Mouse (Mus musculus) embryonic facial prominence, embryonic 11.5 days (tissue): ENCODE measurements around the gene Palld. TPM values are rescaled to one million over a fixed set of nuclear protein-coding genes. Genes with fewer than 3 reads are reported as not detected.

Source experiments
- ATAC-seq: fragments of 200-750 bp; cut with Nextera tagmentation; replicated peaks from 2 replicates; pipeline ENCODE4 v1.8.0; 2017; ENCODE audit warnings: low read depth; ENCODE audit not compliant: insufficient number of reproducible peaks, low FRiP score, low TSS enrichment
- DNase-seq: peaks from one replicate; pipeline ENCODE4 v3.0.0-alpha.2; 2015; ENCODE audit warnings: low spot score
- H3K27ac ChIP-seq: fragments of 300-500 bp; sonication (generic); replicated peaks from 2 replicates; pipeline ENCODE4 v1.5.1; 2014; ENCODE audit warnings: mild to moderate bottlenecking, low read depth, low read length, control low read depth
- H3K27me3 ChIP-seq: fragments of 300-500 bp; sonication (generic); 2 replicates; pipeline ENCODE4 v1.6.1; 2014; ENCODE audit warnings: mild to moderate bottlenecking, low read length, moderate library complexity, mixed read lengths; ENCODE audit not compliant: control insufficient read depth, insufficient read depth
- H3K36me3 ChIP-seq: fragments of 300-500 bp; sonication (generic); replicated peaks from 2 replicates; pipeline ENCODE4 v1.6.1; 2014; ENCODE audit warnings: low read depth, mild to moderate bottlenecking, low read length, moderate library complexity, mixed read lengths; ENCODE audit not compliant: control insufficient read depth, insufficient read depth
- H3K4me1 ChIP-seq: fragments of 300-500 bp; sonication (generic); 2 replicates; pipeline ENCODE4 v1.6.1; 2014; ENCODE audit warnings: low read length, mixed read lengths; ENCODE audit not compliant: control insufficient read depth, insufficient read depth
- H3K4me2 ChIP-seq: fragments of 300-500 bp; sonication (generic); 2 replicates; pipeline ENCODE4 v1.6.1; 2014; ENCODE audit warnings: low read depth, mild to moderate bottlenecking, control low read depth, low read length, moderate library complexity
- H3K4me3 ChIP-seq: fragments of 300-500 bp; sonication (generic); 2 replicates; pipeline ENCODE4 v1.5.1; 2014; ENCODE audit warnings: low read depth, low read length, control low read depth
- H3K9ac ChIP-seq: fragments of 300-500 bp; sonication (generic); replicated peaks from 2 replicates; pipeline ENCODE4 v1.6.1; 2014; ENCODE audit warnings: mild to moderate bottlenecking, control low read depth, low read length
- H3K9me3 ChIP-seq: fragments of 300-500 bp; sonication (generic); replicated peaks from 2 replicates; pipeline ENCODE4 v1.6.1; 2016; ENCODE audit warnings: mild to moderate bottlenecking, low read length, inconsistent platforms, mixed read lengths; ENCODE audit not compliant: control insufficient read depth
- WGBS: fragments of 180-500 bp; shearing (Covaris S2); extraction: QIAGEN DNeasy Blood & Tissue Kit; methylation state at CpG from one replicate; pipeline ENCODE4 v1.1.7; 2014; 5-methylcytosine and 5-hydroxymethylcytosine counted together
- polyA plus RNA-seq: library from polyadenylated mRNA; unstranded; fragments of >200 nt; fragmentation: Nextera tagmentation; extraction: Ambion mirVana; gene quantifications from 2 replicates; pipeline ENCODE4 v1.2.1, GENCODE M21; 2014

Palld gene
- polyA plus RNA-seq, 1 experiment from 2014 or later: 52.4 TPM

DNA sequence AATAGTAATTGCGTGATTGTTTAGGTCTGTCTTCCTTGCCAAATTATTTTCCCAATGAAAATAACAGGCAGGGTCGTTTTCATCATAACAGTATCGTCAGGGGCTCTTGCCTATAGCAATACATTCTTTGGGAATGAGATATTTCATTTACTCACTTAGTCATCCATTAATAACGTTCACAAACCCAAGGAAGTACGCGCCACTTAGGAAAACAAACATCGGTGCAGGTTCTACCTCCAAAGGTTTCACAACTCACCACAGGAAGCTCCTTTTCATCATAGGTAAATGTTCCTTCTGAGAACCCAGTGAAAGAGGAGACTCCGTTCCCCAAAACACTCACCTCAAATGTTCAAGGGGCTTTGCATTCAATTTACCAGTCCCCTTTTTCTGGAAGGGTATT, 423.7 kb downstream of the Palld start:
- Histone ChIP-seq H3K4me3 (no peak overlapping the region), H3K27ac (no peak overlapping the region), H3K9me3 (no peaks in the 10 kb centered on the region), H3K36me3 (no peaks in the 10 kb centered on the region), H3K9ac (no peak overlapping the region), H3K4me2 (no peak overlapping the region), H3K27me3 (no peaks in the 10 kb centered on the region), H3K4me1 (no peaks in the 10 kb centered on the region)
- DNase-seq: no peak
- ATAC-seq: no peak
- 78% methylated on average over 8 of the region's 8 CpGs for WGBS

DNA sequence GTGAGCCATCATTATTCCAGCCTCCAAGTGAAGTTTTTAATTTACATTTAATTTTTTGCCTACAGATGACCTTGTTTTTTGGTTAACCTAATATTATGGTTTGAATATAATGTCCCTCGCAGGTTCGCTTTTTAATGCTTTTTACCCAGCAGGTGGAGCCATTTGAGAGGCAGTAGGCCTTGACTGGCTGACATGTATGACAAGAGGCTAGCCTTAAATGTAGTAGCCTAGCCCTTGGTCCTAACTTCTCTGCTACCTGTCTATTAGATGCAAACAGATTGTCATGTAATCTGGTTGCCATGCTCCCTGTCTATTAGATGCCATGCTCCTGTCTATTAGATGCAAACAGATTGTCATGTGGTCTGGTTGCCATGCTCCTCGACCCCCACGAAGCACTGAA, 424.3 kb downstream of the Palld start:
- Histone ChIP-seq H3K27me3 (no peaks in the 10 kb centered on the region), H3K4me1 (no peaks in the 10 kb centered on the region), H3K9ac (no peak overlapping the region), H3K9me3 (no peaks in the 10 kb centered on the region), H3K4me3 (no peak overlapping the region), H3K36me3 (no peaks in the 10 kb centered on the region), H3K4me2 (no peak overlapping the region), H3K27ac (no peak overlapping the region)
- DNase-seq (no peak), ATAC-seq (no peak)
- 93% methylated on average over 4 of the region's 4 CpGs for WGBS

DNA sequence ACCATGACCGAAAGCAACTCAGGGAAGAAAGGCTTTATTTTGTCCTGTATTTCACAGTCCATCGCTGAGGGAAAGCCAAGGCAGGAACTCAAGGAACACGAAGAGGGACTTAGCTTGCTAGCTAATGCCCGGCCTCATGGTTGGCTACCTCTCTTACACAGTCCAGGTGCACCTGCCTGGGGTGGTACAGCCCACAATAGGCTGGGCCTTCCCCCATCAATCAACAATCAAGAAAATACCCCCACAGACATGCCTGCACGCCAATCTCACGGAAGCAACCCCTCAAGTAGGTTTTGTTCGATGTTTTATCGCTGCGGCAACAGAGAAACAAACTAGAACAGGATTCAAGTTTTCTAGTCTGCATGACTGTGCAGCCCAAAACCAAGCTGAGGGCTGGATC, 426.3 kb downstream of the Palld start:
- H3K27me3 ChIP-seq: no peaks in the 10 kb centered on the region
- ATAC-seq (no peak), DNase-seq (no peak)
- no peaks in the 10 kb centered on the region for H3K36me3 ChIP-seq
- H3K4me3 ChIP-seq: no peak overlapping the region
- no peak overlapping the region for H3K9ac ChIP-seq
- H3K9me3 ChIP-seq: no peaks in the 10 kb centered on the region
- H3K27ac ChIP-seq: no peak overlapping the region
- H3K4me2 ChIP-seq: no peak overlapping the region
- 87% methylated on average over 9 of the region's 9 CpGs for WGBS
- H3K4me1 ChIP-seq: no peaks in the 10 kb centered on the region

DNA sequence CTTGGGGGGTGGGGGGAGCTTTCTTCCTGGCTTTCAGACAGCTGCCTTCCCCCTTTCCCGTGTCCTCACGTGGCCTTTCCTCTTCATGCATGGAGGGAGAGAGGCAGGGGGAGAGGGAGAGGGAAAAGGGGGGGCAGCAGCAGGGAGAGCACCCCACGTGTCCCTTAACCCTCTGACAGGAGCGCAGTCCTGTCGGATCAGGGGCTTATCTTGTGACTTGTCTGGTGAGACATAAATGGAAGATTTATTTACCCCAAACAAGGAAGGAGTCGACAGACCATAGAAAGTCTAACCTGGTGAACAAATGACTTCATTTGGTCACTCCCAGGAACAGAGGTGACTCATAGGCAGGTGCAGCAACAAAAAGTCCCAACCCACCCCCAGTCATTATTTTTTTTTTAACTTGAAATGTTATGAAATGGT, 427.2 kb downstream of the Palld start:
- H3K4me3 ChIP-seq: no peak overlapping the region
- H3K27ac ChIP-seq: no peak overlapping the region
- H3K9ac ChIP-seq: no peak overlapping the region
- H3K4me2 ChIP-seq: no peak overlapping the region
- H3K9me3 ChIP-seq: no peaks in the 10 kb centered on the region
- 67% methylated on average over 6 of the region's 6 CpGs for WGBS
- no peaks in the 10 kb centered on the region for H3K27me3 ChIP-seq
- no peaks in the 10 kb centered on the region for H3K36me3 ChIP-seq
- ATAC-seq: no peak
- H3K4me1 ChIP-seq: no peaks in the 10 kb centered on the region
- no peak for DNase-seq

DNA sequence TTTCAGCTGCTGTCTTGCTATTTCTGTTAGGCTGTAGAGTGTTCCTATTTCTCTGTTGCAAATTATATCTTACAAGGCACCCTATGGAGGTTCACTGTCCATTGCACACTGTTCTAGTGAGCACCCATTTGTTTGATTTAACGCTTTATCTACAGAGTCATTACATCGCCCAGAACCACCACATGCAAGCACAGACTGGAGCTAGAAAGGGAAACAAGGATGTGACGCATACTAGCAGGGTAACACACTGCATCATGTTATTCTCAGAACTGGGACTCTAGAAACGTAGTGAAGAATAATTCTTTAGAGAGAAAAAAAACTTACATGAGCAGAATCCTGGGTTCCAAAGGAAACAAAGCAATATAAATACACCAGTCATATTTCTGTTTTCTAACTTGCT, 432.3 kb downstream of the Palld start:
- H3K9ac ChIP-seq: no peak overlapping the region
- ATAC-seq: no peak
- H3K36me3 ChIP-seq: no peaks in the 10 kb centered on the region
- no peak for DNase-seq
- H3K27me3 ChIP-seq: no peaks in the 10 kb centered on the region
- no peaks in the 10 kb centered on the region for H3K4me1 ChIP-seq
- WGBS: 83% methylated on average over 4 of the region's 4 CpGs
- H3K4me2 ChIP-seq: no peak overlapping the region
- H3K4me3 ChIP-seq: no peak overlapping the region
- H3K27ac ChIP-seq: no peak overlapping the region
- no peaks in the 10 kb centered on the region for H3K9me3 ChIP-seq

DNA sequence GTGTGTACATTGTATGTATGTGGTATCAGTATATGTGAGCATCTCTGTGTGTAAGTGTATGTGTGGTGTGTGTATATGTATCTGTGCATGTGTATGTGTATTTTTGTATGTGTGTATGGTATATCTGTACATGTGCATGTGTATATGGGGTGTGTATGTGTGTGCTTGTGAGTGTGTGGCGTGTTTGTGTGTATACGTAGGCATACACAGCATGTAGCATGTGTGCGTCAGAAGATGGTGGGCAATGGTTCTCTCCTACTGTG, 435.0 kb downstream of the Palld start:
- Histone ChIP-seq H3K4me2 (no peak overlapping the region), H3K4me1 (no peaks in the 10 kb centered on the region), H3K27ac (no peak overlapping the region), H3K36me3 (no peaks in the 10 kb centered on the region), H3K4me3 (no peak overlapping the region), H3K9me3 (no peaks in the 10 kb centered on the region), H3K27me3 (no peaks in the 10 kb centered on the region), H3K9ac (no peak overlapping the region)
- WGBS: 96% methylated on average over 3 of the region's 3 CpGs
- DNase-seq (no peak), ATAC-seq (no peak)

DNA sequence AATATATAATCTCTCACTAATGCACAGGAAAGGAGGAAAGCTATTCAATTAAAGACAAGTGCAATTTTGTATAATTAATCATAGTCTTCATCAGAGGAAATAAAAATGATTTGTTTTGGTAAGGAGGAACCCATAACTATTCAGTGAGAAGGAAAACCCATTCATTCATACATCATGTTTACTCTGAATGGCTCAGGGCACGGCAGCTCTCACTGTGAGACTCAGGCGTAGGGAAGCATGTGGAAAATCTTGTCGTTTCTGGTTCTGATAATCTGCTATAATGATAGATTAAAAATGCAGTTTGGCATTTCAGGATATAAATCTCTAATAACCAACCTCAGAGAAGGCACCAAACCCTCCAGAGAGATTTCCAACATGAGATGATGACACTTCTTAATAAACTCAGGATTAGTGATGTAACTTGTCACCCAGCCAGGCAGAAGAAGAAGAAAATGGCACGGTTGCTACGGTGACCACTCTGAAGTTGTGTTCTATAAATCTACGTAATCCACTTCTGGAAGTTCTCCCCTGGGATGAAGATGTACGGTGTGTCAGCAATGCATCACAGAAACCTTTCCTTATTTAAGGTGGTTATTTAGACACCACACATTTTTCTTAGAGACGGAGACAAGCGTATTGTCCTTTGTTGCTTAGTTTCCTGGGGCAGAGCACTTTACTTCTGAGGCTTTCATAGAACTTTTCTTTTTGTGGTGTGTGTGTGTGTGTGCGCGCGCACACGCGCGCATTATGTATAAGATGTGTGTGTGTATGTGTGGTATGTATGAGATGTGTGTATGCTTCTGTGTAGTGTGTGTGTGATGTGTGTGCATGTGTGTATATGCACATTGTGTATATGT, 435.6 kb downstream of the Palld start:
- no peak overlapping the region for H3K4me2 ChIP-seq
- no peaks in the 10 kb centered on the region for H3K4me1 ChIP-seq
- ATAC-seq (no peak), DNase-seq (no peak)
- H3K9ac ChIP-seq: no peak overlapping the region
- 89% methylated on average over 15 of the region's 15 CpGs for WGBS
- H3K27me3 ChIP-seq: no peaks in the 10 kb centered on the region
- H3K9me3 ChIP-seq: no peaks in the 10 kb centered on the region
- no peak overlapping the region for H3K27ac ChIP-seq
- no peak overlapping the region for H3K4me3 ChIP-seq
- no peaks in the 10 kb centered on the region for H3K36me3 ChIP-seq

DNA sequence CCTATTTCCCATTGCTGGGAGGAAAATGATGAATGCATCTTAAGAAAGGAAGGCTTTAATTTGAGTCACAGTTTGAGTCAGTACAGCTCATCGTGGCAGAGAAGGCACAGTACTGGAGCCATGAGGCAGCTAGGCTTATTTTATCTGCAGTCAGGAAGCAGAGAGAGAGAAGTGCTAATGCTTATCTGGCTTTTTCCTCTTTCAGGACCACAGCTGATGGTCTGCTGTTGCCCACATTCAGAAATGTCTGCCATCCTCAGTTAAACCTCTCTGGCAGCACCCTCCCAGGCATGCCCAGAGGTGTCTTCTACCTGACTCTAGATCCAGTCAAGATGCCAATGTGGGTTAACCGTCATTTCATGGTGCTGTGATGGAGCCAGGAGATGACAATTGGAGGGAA, 438.1 kb downstream of the Palld start:
- no peaks in the 10 kb centered on the region for H3K27me3 ChIP-seq
- no peaks in the 10 kb centered on the region for H3K36me3 ChIP-seq
- H3K4me1 ChIP-seq: no peaks in the 10 kb centered on the region
- no peak overlapping the region for H3K9ac ChIP-seq
- DNase-seq (no peak), ATAC-seq (no peak)
- 78% methylated on average over 2 of the region's 2 CpGs for WGBS
- no peak overlapping the region for H3K4me2 ChIP-seq
- no peak overlapping the region for H3K4me3 ChIP-seq
- H3K27ac ChIP-seq: no peak overlapping the region
- no peaks in the 10 kb centered on the region for H3K9me3 ChIP-seq
